ENCODE assay signal across 29 mouse cellular contexts in the genomic region with DNA sequence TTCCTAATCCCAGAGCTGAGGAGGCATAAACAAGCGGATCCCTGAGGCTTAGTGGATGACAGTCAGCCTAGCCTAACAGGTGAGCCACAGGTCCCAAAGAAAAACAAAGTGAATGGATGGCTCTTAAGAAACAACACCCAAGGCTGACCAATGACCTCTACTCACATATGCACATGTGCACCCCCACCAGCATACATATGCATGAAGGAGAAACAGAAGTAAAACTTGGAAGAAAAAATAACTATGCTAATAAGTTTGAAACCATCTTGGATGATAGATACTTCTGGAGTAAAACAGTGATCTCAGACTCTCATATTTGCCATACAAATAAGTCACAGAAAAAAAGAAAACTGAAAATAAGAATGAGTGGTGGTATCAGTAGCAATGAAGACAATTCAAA.
"Had no signal": no experiment of that assay in that cellular context is flagged by ENCODE, and none has a peak within 500 bp of the region (broad histone marks: within the 10 kb centered on the region; RNA-seq: fewer than 3 reads in every experiment).

No protein-coding gene starts in this region.

- H3K4me3 ChIP-seq: limb, embryonic 10.5 days; limb, embryonic 12.5 days; limb, embryonic 13.5 days; limb, embryonic 15.5 days; liver, embryonic 12.5 days; liver, embryonic 13.5 days; liver, embryonic 15.5 days; lung, embryonic 15.5 days; megakaryocyte, embryonic 14.5 days; midbrain, embryonic 10.5 days; midbrain, embryonic 12.5 days; midbrain, embryonic 13.5 days; midbrain, embryonic 15.5 days; myocyte; neural tube, embryonic 12.5 days had no signal

- H3K9ac ChIP-seq: limb, embryonic 12.5 days; limb, embryonic 13.5 days; limb, embryonic 15.5 days; liver, embryonic 12.5 days; liver, embryonic 13.5 days; liver, embryonic 14.5 days; liver, embryonic 15.5 days; liver, postnatal 0 days; lung, embryonic 14.5 days; lung, embryonic 15.5 days; midbrain, embryonic 12.5 days; midbrain, embryonic 13.5 days; midbrain, embryonic 15.5 days; neural tube, embryonic 12.5 days had no signal

- H3K4me2 ChIP-seq: limb, embryonic 12.5 days; limb, embryonic 13.5 days; limb, embryonic 15.5 days; liver, embryonic 11.5 days; liver, embryonic 12.5 days; liver, embryonic 13.5 days; liver, embryonic 15.5 days; lung, embryonic 14.5 days; lung, embryonic 15.5 days; midbrain, embryonic 11.5 days; midbrain, embryonic 12.5 days; midbrain, embryonic 13.5 days; midbrain, embryonic 15.5 days; neural tube, embryonic 12.5 days had no signal

- H3K36me3 ChIP-seq: liver, embryonic 15.5 days; midbrain, embryonic 13.5 days; midbrain, embryonic 15.5 days; neural tube, embryonic 12.5 days had no signal

- H3K4me1 ChIP-seq: limb, embryonic 10.5 days; limb, embryonic 12.5 days; limb, embryonic 13.5 days; limb, embryonic 15.5 days; lung, embryonic 15.5 days; midbrain, embryonic 10.5 days; midbrain, embryonic 12.5 days; midbrain, embryonic 13.5 days; midbrain, embryonic 15.5 days; neural tube, embryonic 12.5 days had no signal

- H3K9me3 ChIP-seq: limb, embryonic 10.5 days; limb, embryonic 12.5 days; limb, embryonic 13.5 days; limb, embryonic 15.5 days; liver, embryonic 12.5 days; liver, embryonic 13.5 days; liver, embryonic 15.5 days; lung, embryonic 15.5 days; megakaryocyte, embryonic 14.5 days; midbrain, embryonic 10.5 days; midbrain, embryonic 12.5 days; midbrain, embryonic 13.5 days; midbrain, embryonic 15.5 days; neural tube, embryonic 12.5 days had no signal

- DNase-seq: left cerebral cortex, postnatal 4 days; liver; liver, embryonic 13.5 days; liver, postnatal 0 days; lung, adult 18-20 months; lung, adult 2 months; lung, embryonic 14.5 days; lung, postnatal 14 days; lung, postnatal 36 days; lung, postnatal 4 days; midbrain, embryonic 14.5 days had no signal

- H3K27me3 ChIP-seq: limb, embryonic 12.5 days; limb, embryonic 13.5 days; limb, embryonic 15.5 days; liver, embryonic 12.5 days; liver, embryonic 13.5 days; liver, embryonic 15.5 days; lung, embryonic 15.5 days; megakaryocyte, embryonic 14.5 days; midbrain, embryonic 12.5 days; midbrain, embryonic 13.5 days; midbrain, embryonic 15.5 days; neural tube, embryonic 12.5 days had no signal

- H3K27ac ChIP-seq: limb, embryonic 10.5 days; limb, embryonic 12.5 days; limb, embryonic 13.5 days; limb, embryonic 15.5 days; liver, embryonic 12.5 days; liver, embryonic 13.5 days; liver, embryonic 14.5 days; liver, embryonic 15.5 days; lung, embryonic 15.5 days; macrophage; midbrain, embryonic 10.5 days; midbrain, embryonic 12.5 days; midbrain, embryonic 13.5 days; midbrain, embryonic 15.5 days; neural tube, embryonic 12.5 days had no signal
